Mouse (Mus musculus) urinary bladder, adult 2 months (tissue): ENCODE data around the gene Ss18l2. TPM values are rescaled to one million over a fixed set of nuclear protein-coding genes. Genes with fewer than 3 reads are reported as not detected.
A peak's percentile ranks its signal among the peaks of the same experiment; 100 is the strongest.

Experiments
- DNase-seq: peaks from one replicate; pipeline ENCODE4 v3.0.0; 2022; ENCODE audit warnings: low spot score
- polyA plus RNA-seq: library from polyadenylated mRNA; depleted of rRNA; stranded (reverse); fragments of >200 nt; gene quantifications from 2 replicates; pipeline ENCODE4 v1.2.3, GENCODE M21; 2012; rRNA removed

Ss18l2 gene
- polyA plus RNA-seq, 1 experiment, result 46.8 TPM

- peak; percentile 48 for DNase-seq
These were observed 49.3 kb downstream of the Ss18l2 start, which contains the start of gene Zfp651 for GRCm38 (mm10) chr9:121759091-121760081. Zfp651 (plus strand) TSS chr9:121759330.

GRCm38 (mm10) chr9:121760271-121761090, 50.4 kb downstream of the Ss18l2 start:
- DNase-seq, result peak; percentile 72

DNA sequence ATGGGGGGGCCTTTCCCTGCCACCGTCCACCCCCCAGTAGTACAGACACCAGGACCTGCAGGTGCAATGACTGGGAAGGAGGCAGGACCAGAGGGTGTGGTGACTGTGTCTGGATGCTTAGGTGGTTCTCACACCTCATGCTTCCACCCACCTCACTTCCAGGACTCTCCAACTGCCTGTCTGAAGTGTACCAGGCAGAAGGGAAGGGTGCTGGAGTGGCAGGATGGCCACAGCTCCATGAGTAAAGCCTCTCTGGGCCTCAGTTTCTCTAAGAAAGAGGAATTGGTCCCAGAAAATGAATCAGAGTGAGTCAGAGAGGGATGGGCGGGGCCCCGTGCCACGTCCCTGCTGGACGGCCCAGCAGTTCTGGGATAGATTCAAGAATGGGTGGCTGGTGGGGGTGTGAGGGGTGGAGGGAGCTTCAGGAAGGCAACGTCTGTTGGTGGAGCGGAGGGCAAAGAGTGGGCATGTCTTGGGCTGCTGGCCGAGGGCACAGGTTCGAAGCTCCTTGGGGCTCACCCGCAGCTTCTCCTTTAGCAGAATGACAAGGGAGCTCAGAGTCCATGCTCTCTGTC, 51.0 kb downstream of the Ss18l2 start:
- DNase-seq, result no peak

- DNase-seq, result no peak
These were observed 51.7 kb downstream of the Ss18l2 start for GRCm38 (mm10) chr9:121761787-121762186.

GRCm38 (mm10) chr9:121762248-121762647, 52.1 kb downstream of the Ss18l2 start:
- DNase-seq, result peak; percentile 19

GRCm38 (mm10) chr9:121762761-121763160, 52.6 kb downstream of the Ss18l2 start:
- DNase-seq, result peak; percentile 19

Other genes with a start within 250 kb of the Ss18l2 start
- 45.3 and 46.2 TPM in 2 replicates for gene Cck, start 214.6 kb upstream of the Ss18l2 start, polyA plus RNA-seq
- 0.63 and 0.73 TPM in 2 replicates for gene Lyzl4, start 68.2 kb upstream of the Ss18l2 start, polyA plus RNA-seq
- gene Vipr1, start 67.6 kb upstream of the Ss18l2 start, polyA plus RNA-seq, result 2.6 and 3.0 TPM in 2 replicates
- 4.3 and 5.0 TPM in 2 replicates for gene Sec22c, start 4.8 kb upstream of the Ss18l2 start, polyA plus RNA-seq
- 89.1 and 120 TPM in 2 replicates for gene Nktr, start 8.8 kb downstream of the Ss18l2 start, polyA plus RNA-seq
- gene Zfp651, start 49.0 kb downstream of the Ss18l2 start, polyA plus RNA-seq, result 55.2 and 76.1 TPM in 2 replicates
- 0.07 and 0.10 TPM in 2 replicates for gene Klhl40, start 67.3 kb downstream of the Ss18l2 start, polyA plus RNA-seq
- 1.9 and 3.0 TPM in 2 replicates for gene Hhatl, start 82.2 kb downstream of the Ss18l2 start, polyA plus RNA-seq
- gene Ccdc13, start 129.1 kb downstream of the Ss18l2 start, polyA plus RNA-seq, result 0.62 and 1.3 TPM in 2 replicates
- gene Higd1a, start 148.0 kb downstream of the Ss18l2 start, polyA plus RNA-seq, result 55.1 and 55.2 TPM in 2 replicates
- 5.0 and 8.7 TPM in 2 replicates for gene Ackr2, start 188.0 kb downstream of the Ss18l2 start, polyA plus RNA-seq
- gene Cyp8b1, start 206.0 kb downstream of the Ss18l2 start, polyA plus RNA-seq, result 0.13 and 0.14 TPM in 2 replicates
- gene Fam198a, start 240.7 kb downstream of the Ss18l2 start, polyA plus RNA-seq, result 6.7 and 7.3 TPM in 2 replicates